Mouse (Mus musculus) liver, postnatal 0 days (tissue): Measurements from ENCODE around the gene Gm11562. TPM values are rescaled to one million over a fixed set of nuclear protein-coding genes. Genes with fewer than 3 reads are reported as not detected.
"Not testable (repeated sequence)": the region's sequence is repeated elsewhere in the genome, so short reads cannot be mapped to it uniquely, and the experiment has no call there.

ENCODE experiments used
- ATAC-seq: fragments of 200-750 bp; cut with Nextera tagmentation; 2 replicates; pipeline ENCODE4 v1.8.0; 2017; ENCODE audit warnings: mild to moderate bottlenecking, moderate library complexity
- DNase-seq: peaks from one replicate; pipeline ENCODE4 v3.0.0-alpha.2; 2016
- H3K27ac ChIP-seq: fragments of 300-500 bp; sonication (generic); 2 replicates; pipeline ENCODE4 v1.5.1; 2014; ENCODE audit warnings: antibody characterized with exemption, moderate library complexity, mild to moderate bottlenecking, low read depth
- H3K27me3 ChIP-seq: fragments of 300-500 bp; sonication (generic); 2 replicates; pipeline ENCODE4 v1.6.1; 2014; ENCODE audit warnings: low read length, control low read depth, mixed read lengths; ENCODE audit not compliant: insufficient read depth
- H3K36me3 ChIP-seq: fragments of 300-500 bp; sonication (generic); replicated peaks from 2 replicates; pipeline ENCODE4 v1.6.1; 2014; ENCODE audit warnings: mild to moderate bottlenecking, control low read depth, low read length, moderate library complexity, mixed read lengths; ENCODE audit not compliant: insufficient read depth
- H3K4me1 ChIP-seq: fragments of 300-500 bp; sonication (generic); 2 replicates; pipeline ENCODE4 v1.6.1; 2014; ENCODE audit warnings: antibody characterized with exemption, mild to moderate bottlenecking, control low read depth; ENCODE audit not compliant: insufficient read depth
- H3K4me2 ChIP-seq: fragments of 300-500 bp; sonication (generic); 2 replicates; pipeline ENCODE4 v1.6.1; 2014; ENCODE audit warnings: low read depth, mild to moderate bottlenecking, low read length, moderate library complexity, mixed read lengths
- H3K4me3 ChIP-seq: fragments of 300-500 bp; sonication (generic); 2 replicates; pipeline ENCODE4 v1.5.1; 2014; ENCODE audit warnings: low read depth, low read length
- H3K9ac ChIP-seq: fragments of 300-500 bp; sonication (generic); replicated peaks from 2 replicates; pipeline ENCODE4 v1.6.1; 2014; ENCODE audit warnings: mild to moderate bottlenecking, moderate library complexity
- H3K9me3 ChIP-seq: fragments of 300-500 bp; sonication (generic); 2 replicates; pipeline ENCODE4 v1.6.1; 2016; ENCODE audit warnings: mild to moderate bottlenecking, control low read depth, low read length, mixed read lengths
- CTCF ChIP-seq: sonication (generic); IDR thresholded peaks from 2 replicates; pipeline ENCODE4 v1.5.1; 2016; ENCODE audit warnings: antibody characterized with exemption, low read depth
- EP300 ChIP-seq: IDR thresholded peaks from 2 replicates; pipeline ENCODE4 v1.6.1; 2016; ENCODE audit warnings: antibody characterized with exemption, low read depth, mild to moderate bottlenecking
- WGBS: fragments of 180-500 bp; shearing (Covaris S2); extraction: QIAGEN DNeasy Blood & Tissue Kit; methylation state at CpG from one replicate; pipeline ENCODE4 v1.1.7; 2014; ENCODE audit not compliant: insufficient replicate concordance; 5-methylcytosine and 5-hydroxymethylcytosine counted together
- polyA plus RNA-seq: library from polyadenylated mRNA; unstranded; fragments of >200 nt; fragmentation: Nextera tagmentation; extraction: Ambion mirVana; gene quantifications from 2 replicates; pipeline ENCODE4 v1.2.1, GENCODE M21; 2015

Gene Gm11562
- polyA plus RNA-seq, 1 experiment from 2014 or later: not detected

GRCm38 (mm10) chr11:99630890-99631289, 10.7 kb upstream of the Gm11562 start:
- ATAC-seq (no peak), DNase-seq (no peak)
- Histone ChIP-seq H3K27ac (no peak overlapping the region), H3K4me2 (no peak overlapping the region), H3K27me3 (no peaks in the 10 kb centered on the region), H3K36me3 (no peaks in the 10 kb centered on the region), H3K4me1 (no peaks in the 10 kb centered on the region), H3K9ac (no peak overlapping the region), H3K9me3 (no peaks in the 10 kb centered on the region), H3K4me3 (no peak overlapping the region)
- WGBS: 63% methylated on average over 3 of the region's 3 CpGs
- TF ChIP-seq CTCF (no peak), EP300 (no peak)

- H3K4me3 ChIP-seq: no peak within 1 kb of the TSS
- no peak within 1 kb of the TSS for H3K9ac ChIP-seq
- TF ChIP-seq CTCF (no peak), EP300 (no peak)
- 70% methylated on average over 4 of the region's 4 CpGs for WGBS
- no peak within 1 kb of the TSS for H3K27ac ChIP-seq
- DNase-seq (no peak), ATAC-seq (no peak)
- H3K4me2 ChIP-seq: no peak within 1 kb of the TSS
- H3K27me3 ChIP-seq: no peaks in the 10 kb centered on the region
- H3K9me3 ChIP-seq: no peaks in the 10 kb centered on the region
- H3K36me3 ChIP-seq: no peaks in the 10 kb centered on the region
- H3K4me1 ChIP-seq: no peaks in the 10 kb centered on the region
These were observed 7.9 kb upstream of the Gm11562 start, which contains the start of gene Krtap4-1 for GRCm38 (mm10) chr11:99628138-99628537. TSS of gene Krtap4-1 (minus strand) at chr11:99628238.

GRCm38 (mm10) chr11:99614796-99615363, 5.4 kb downstream of the Gm11562 start, which contains the start of gene Krtap2-4:
TSS of gene Krtap2-4 (minus strand) at chr11:99614846.
- 61% methylated on average over 3 of the region's 3 CpGs for WGBS
- ATAC-seq: no peak

GRCm38 (mm10) chr11:99610089-99610488, 10.1 kb downstream of the Gm11562 start, which contains the start of gene Gm11937:
TSS of gene Gm11937 (minus strand) at chr11:99610189.
- not testable (repeated sequence) for H3K27me3 ChIP-seq, ATAC-seq, H3K27ac ChIP-seq, H3K4me1 ChIP-seq, DNase-seq, H3K9me3 ChIP-seq, H3K36me3 ChIP-seq, H3K4me3 ChIP-seq, H3K9ac ChIP-seq, H3K4me2 ChIP-seq
- 64% methylated on average over 1 of the region's 2 CpGs for WGBS

More at GRCm38 (mm10) chr11:99614796-99615363, 5.4 kb downstream of the Gm11562 start, which contains the start of gene Krtap2-4:
- no peak within 1 kb of the TSS for H3K27ac ChIP-seq
- no peak within 1 kb of the TSS for H3K4me2 ChIP-seq
- H3K36me3 ChIP-seq: no peaks in the 10 kb centered on the region
- no peaks in the 10 kb centered on the region for H3K27me3 ChIP-seq
- TF ChIP-seq CTCF (no peak), EP300 (no peak)
- no peak within 1 kb of the TSS for H3K9ac ChIP-seq
- no peak for DNase-seq
- H3K4me1 ChIP-seq: no peaks in the 10 kb centered on the region
- H3K9me3 ChIP-seq: no peaks in the 10 kb centered on the region
- no peak within 1 kb of the TSS for H3K4me3 ChIP-seq

- H3K36me3 ChIP-seq: no peaks in the 10 kb centered on the region
- H3K27me3 ChIP-seq: no peaks in the 10 kb centered on the region
- H3K4me1 ChIP-seq: no peaks in the 10 kb centered on the region
- no peak overlapping the region for H3K4me3 ChIP-seq
- no peak overlapping the region for H3K27ac ChIP-seq
- TF ChIP-seq EP300 (no peak), CTCF (no peak)
- H3K4me2 ChIP-seq: no peak overlapping the region
- no peak for DNase-seq
- no peaks in the 10 kb centered on the region for H3K9me3 ChIP-seq
- no peak overlapping the region for H3K9ac ChIP-seq
- ATAC-seq: no peak
- 54% methylated on average over 1 of the region's 1 CpGs for WGBS
These were observed 11.1 kb downstream of the Gm11562 start for GRCm38 (mm10) chr11:99609126-99609525.

- H3K27ac ChIP-seq, ATAC-seq, H3K9ac ChIP-seq, H3K4me3 ChIP-seq, H3K27me3 ChIP-seq, H3K9me3 ChIP-seq, H3K36me3 ChIP-seq, DNase-seq, H3K4me2 ChIP-seq, H3K4me1 ChIP-seq: not testable (repeated sequence)
- 70% methylated on average over 1 of the region's 1 CpGs for WGBS
These were observed 17.0 kb downstream of the Gm11562 start, which contains the start of gene Gm11938 for GRCm38 (mm10) chr11:99603208-99603607. TSS of gene Gm11938 (minus strand) at chr11:99603308.

- not testable (repeated sequence) for H3K4me1 ChIP-seq, H3K27me3 ChIP-seq, DNase-seq, H3K9me3 ChIP-seq, H3K36me3 ChIP-seq, H3K4me2 ChIP-seq, ATAC-seq, H3K27ac ChIP-seq, H3K9ac ChIP-seq, H3K4me3 ChIP-seq
- 67% methylated on average over 6 of the region's 6 CpGs for WGBS
These were observed 22.5 kb downstream of the Gm11562 start, which contains the start of gene Krtap9-3 for GRCm38 (mm10) chr11:99597742-99598141. TSS of gene Krtap9-3 (minus strand) at chr11:99598105.
